ENCODE assay signal across 9 mouse cellular contexts in genomic region chr4:138882179-138882578, GRCm38 (mm10). TPM values are rescaled to one million over a fixed set of nuclear protein-coding genes. Genes with fewer than 3 reads are reported as not detected.
A peak's percentile ranks its signal among the peaks of the same experiment; 100 is the strongest.
DNase-seq lines count a peak whose midpoint lies in the region; ATAC-seq lines count a peak whose summit lies in the region.
"Had no signal": no experiment of that assay in that cellular context is flagged by ENCODE, and none has a peak within 500 bp of the region (broad histone marks: within the 10 kb centered on the region; RNA-seq: fewer than 3 reads in every experiment).

No protein-coding gene starts in this region.

- 0 out of 2 replicates have a peak, but pooled peaks cover 9% of the 10 kb centered on the region for H3K27me3 ChIP-seq in hindbrain, embryonic 13.5 days
- no peaks in the 10 kb centered on the region; the same call in 1 of the 2 replicates for H3K27me3 ChIP-seq in midbrain, embryonic 11.5 days (ENCODE audit: control insufficient read depth, insufficient read depth, low read length)

- peaks cover 13% of the 10 kb centered on the region for H3K4me1 ChIP-seq in hindbrain, embryonic 13.5 days (replicated peaks)
- peaks cover 3% of the 10 kb centered on the region; the same call in 1 of the 2 replicates for H3K4me1 ChIP-seq in midbrain, embryonic 11.5 days (ENCODE audit: control insufficient read depth, insufficient read depth, low read length)

- peak overlapping the region; percentile 43; the same call in 1 of the 2 replicates for H3K9ac ChIP-seq in hindbrain, embryonic 13.5 days
- 0 out of 2 replicates have a peak overlapping the region, but pooled peaks have one; percentile 6 for H3K9ac ChIP-seq in midbrain, embryonic 11.5 days (ENCODE audit: low read length)

- peak overlapping the region; percentile 35 for H3K4me2 ChIP-seq in hindbrain, embryonic 13.5 days
- H3K4me2 ChIP-seq in midbrain, embryonic 11.5 days = peak overlapping the region; percentile 21; the same call in 1 of the 2 replicates

- peak; percentile 26; the same call in 1 of the 2 replicates for ATAC-seq in frontal cortex, adult (ENCODE audit: low TSS enrichment)
- no peak for ATAC-seq in hindbrain, embryonic 13.5 days (ENCODE audit: low FRiP score)
- ATAC-seq in midbrain, embryonic 11.5 days (ENCODE audit: low FRiP score) = peak; percentile 48; the same call in 1 of the 2 replicates

- DNase-seq in frontal cortex, postnatal 14 days (ENCODE audit: low spot score in 2 of 2) = no peak
- DNase-seq in ES-CJ7 (ENCODE audit: low read depth, low spot score) = peak; percentile 39
- peak; percentile 89 for DNase-seq in midbrain, embryonic 11.5 days (ENCODE audit: low spot score, missing footprints)
- no peak for DNase-seq in cerebellum, adult 9-11 months
- DNase-seq in urinary bladder, adult 18-20 months (ENCODE audit: low spot score in 2 of 2) = no peak
- no peak for DNase-seq in layer of hippocampus, adult 11-12 months (ENCODE audit: low spot score)

- H3K4me3 ChIP-seq in hindbrain, embryonic 13.5 days = no peak overlapping the region
- H3K4me3 ChIP-seq in midbrain, embryonic 11.5 days (ENCODE audit: low read depth, low read length) = 0 out of 2 replicates have a peak overlapping the region, but pooled peaks have one; percentile 2

- no peaks in the 10 kb centered on the region for H3K9me3 ChIP-seq in hindbrain, embryonic 13.5 days
- H3K9me3 ChIP-seq in midbrain, embryonic 11.5 days (ENCODE audit: control insufficient read depth, low read length) = no peaks in the 10 kb centered on the region

- H3K27ac ChIP-seq in hindbrain, embryonic 13.5 days = no peak overlapping the region
- no peak overlapping the region for H3K27ac ChIP-seq in midbrain, embryonic 11.5 days (ENCODE audit: low read depth, low read length)

- 12% methylated on average over 16 of the region's 16 CpGs for WGBS in hindbrain, embryonic 13.5 days
- 14% methylated on average over 15 of the region's 16 CpGs for WGBS in midbrain, embryonic 11.5 days

- H3K36me3 ChIP-seq in hindbrain, embryonic 13.5 days = no peaks in the 10 kb centered on the region
- no peaks in the 10 kb centered on the region for H3K36me3 ChIP-seq in midbrain, embryonic 11.5 days (ENCODE audit: control insufficient read depth, insufficient read depth, low read length)

RNA-seq across cellular contexts. Expression of gene Pla2g2e, which starts 4.4 kb away (rescaled TPM):
- not detected in 2 replicates for polyA plus RNA-seq in hindbrain, embryonic 13.5 days (2015; fragmentation: Nextera tagmentation; extraction: Ambion mirVana)
- polyA plus RNA-seq in midbrain, embryonic 11.5 days (2014; fragmentation: Nextera tagmentation; extraction: Ambion mirVana) = not detected in 2 replicates

RNA-seq across cellular contexts. Expression of gene Gm13030, which starts 8.4 kb away (rescaled TPM):
- not detected in 2 replicates for polyA plus RNA-seq in hindbrain, embryonic 13.5 days (2015; fragmentation: Nextera tagmentation; extraction: Ambion mirVana)
- polyA plus RNA-seq in midbrain, embryonic 11.5 days (2014; fragmentation: Nextera tagmentation; extraction: Ambion mirVana) = not detected in 2 replicates
- polyA plus RNA-seq: heart, postnatal 0 days had no signal

RNA-seq across cellular contexts. Expression of gene Pla2g5, which starts 18.9 kb away (rescaled TPM):
- polyA plus RNA-seq in hindbrain, embryonic 13.5 days (2015; fragmentation: Nextera tagmentation; extraction: Ambion mirVana) = 0.25 and 0.49 TPM in 2 replicates
- 0.22 TPM in 1 of 2 replicates, not detected in the other for polyA plus RNA-seq in midbrain, embryonic 11.5 days (2014; fragmentation: Nextera tagmentation; extraction: Ambion mirVana)

RNA-seq across cellular contexts. Expression of gene Otud3, which starts 31.6 kb away (rescaled TPM):
- 2.5 and 3.5 TPM in 2 replicates for polyA plus RNA-seq in hindbrain, embryonic 13.5 days (2015; fragmentation: Nextera tagmentation; extraction: Ambion mirVana)
- polyA plus RNA-seq in midbrain, embryonic 11.5 days (2014; fragmentation: Nextera tagmentation; extraction: Ambion mirVana) = 2.7 and 3.0 TPM in 2 replicates

Comparison
In these comparisons a context has a peak if more than half of its experiments do, and no peak if none do; other contexts are left out.
1. DNase-seq: peak in ES-CJ7 (single experiment) and midbrain, embryonic 11.5 days (single experiment); none in frontal cortex, postnatal 14 days (0 of 2), cerebellum, adult 9-11 months (single experiment), urinary bladder, adult 18-20 months (0 of 2) and layer of hippocampus, adult 11-12 months (single experiment).